Mouse (Mus musculus) liver, adult 2 months (tissue): Measurements from ENCODE around the gene Fgf7. TPM values are rescaled to one million over a fixed set of nuclear protein-coding genes. Genes with fewer than 3 reads are reported as not detected.

Experiments
- DNase-seq: peaks from one replicate; pipeline ENCODE4 v3.0.0-alpha.2; 2011; ENCODE audit warnings: low read depth, low spot score; ENCODE audit errors: extremely low read depth
- H3K27ac ChIP-seq: fragments of 200-500 bp; replicated peaks from 2 replicates; pipeline ENCODE4 v1.5.1; 2012; ENCODE audit warnings: low read depth, mild to moderate bottlenecking, control low read depth, inconsistent platforms, low read length; ENCODE audit not compliant: insufficient read depth
- H3K27me3 ChIP-seq: fragments of 200-500 bp; 2 replicates; pipeline ENCODE4 v1.6.1; 2012; ENCODE audit warnings: mild to moderate bottlenecking, moderate library complexity, low read length, inconsistent platforms; ENCODE audit not compliant: control insufficient read depth, insufficient read depth
- H3K36me3 ChIP-seq: fragments of 200-500 bp; 2 replicates; pipeline ENCODE4 v1.6.1; 2012; ENCODE audit warnings: low read length, inconsistent platforms; ENCODE audit not compliant: control insufficient read depth, insufficient read depth
- H3K4me1 ChIP-seq: fragments of 200-500 bp; 2 replicates; pipeline ENCODE4 v1.6.1; 2011; ENCODE audit warnings: low read length; ENCODE audit not compliant: control insufficient read depth, insufficient read depth
- H3K4me3 ChIP-seq: fragments of 200-500 bp; 2 replicates; pipeline ENCODE4 v1.5.1; 2011; ENCODE audit warnings: low read depth, mild to moderate bottlenecking, control low read depth, low read length, moderate library complexity; ENCODE audit not compliant: insufficient read depth
- H3K79me2 ChIP-seq: fragments of 200-500 bp; 2 replicates; pipeline ENCODE4 v1.6.1; 2012; ENCODE audit warnings: inconsistent platforms, mild to moderate bottlenecking, low read length, moderate library complexity; ENCODE audit not compliant: control insufficient read depth, insufficient read depth
- H3K9ac ChIP-seq: fragments of 200-500 bp; 2 replicates; pipeline ENCODE4 v1.6.1; 2012; ENCODE audit warnings: low read depth, mild to moderate bottlenecking, control low read depth, inconsistent platforms, low read length
- CTCF ChIP-seq: fragments of 200-500 bp; IDR thresholded peaks from 2 replicates; pipeline ENCODE4 v1.5.1; 2011; ENCODE audit warnings: low read depth, low read length, control low read depth
- POLR2A ChIP-seq: fragments of 200-500 bp; IDR thresholded peaks from 2 replicates; pipeline ENCODE4 v1.6.1; 2011; ENCODE audit warnings: low read length, control low read depth; ENCODE audit not compliant: insufficient read depth; ENCODE audit errors: extremely low read depth
- WGBS: fragments of 180-500 bp; shearing (Covaris S2); methylation state at CpG from one replicate; pipeline ENCODE4 v1.1.7; 2018; 5-methylcytosine and 5-hydroxymethylcytosine counted together
- polyA plus RNA-seq: library from polyadenylated mRNA; depleted of rRNA; stranded (reverse); fragments of >200 nt; gene quantifications from 2 replicates; pipeline ENCODE4 v1.2.3, GENCODE M21; 2012; rRNA removed
- total RNA-seq: library from RNA; depleted of rRNA; stranded (reverse); fragments of >200 nt; gene quantifications from 2 replicates; pipeline ENCODE4 v1.2.3, GENCODE M21; 2014; rRNA removed

Fgf7 gene
- 0.07 TPM in 1 of 2 replicates, not detected in the other for total RNA-seq
- not detected in 2 replicates for polyA plus RNA-seq

GRCm38 (mm10) chr2:126034379-126035005 lies at the start of gene Fgf7:
Fgf7 (plus strand) TSS chr2:126034658.
- Histone ChIP-seq H3K79me2 (no peaks in the 10 kb centered on the region), H3K27ac (no peak within 1 kb of the TSS), H3K9ac (no peak within 1 kb of the TSS), H3K4me1 (peaks cover 2% of the 10 kb centered on the region; the same call in 1 of the 2 replicates), H3K4me3 (no peak within 1 kb of the TSS), H3K27me3 (0 out of 2 replicates have a peak, but pooled peaks cover 2% of the 10 kb centered on the region), H3K36me3 (no peaks in the 10 kb centered on the region)
- DNase-seq, result no peak
- TF ChIP-seq POLR2A (no peak), CTCF (no peak)
- 79% methylated on average over 15 of the region's 15 CpGs for WGBS

- WGBS, result 71% methylated on average over 5 of the region's 5 CpGs
- no peaks in the 10 kb centered on the region for H3K4me1 ChIP-seq
Observed at GRCm38 (mm10) chr2:126002291-126002690, 32.2 kb upstream of the Fgf7 start.

GRCm38 (mm10) chr2:126006088-126006487 lies 28.4 kb upstream of the Fgf7 start:
- DNase-seq, result peak; percentile 33
- no peaks in the 10 kb centered on the region for H3K27me3 ChIP-seq
- no peak for TF ChIP-seq POLR2A
- peak; percentile 56 for TF ChIP-seq CTCF
- H3K9ac ChIP-seq, result no peak overlapping the region
- no peaks in the 10 kb centered on the region for H3K4me1 ChIP-seq
- H3K36me3 ChIP-seq, result no peaks in the 10 kb centered on the region
- no peaks in the 10 kb centered on the region for H3K79me2 ChIP-seq
- no peak overlapping the region for H3K4me3 ChIP-seq
- 38% methylated on average over 3 of the region's 3 CpGs for WGBS
- no peak overlapping the region for H3K27ac ChIP-seq

More at GRCm38 (mm10) chr2:126002291-126002690, 32.2 kb upstream of the Fgf7 start:
- DNase-seq, result no peak
- no peaks in the 10 kb centered on the region for H3K27me3 ChIP-seq
- no peaks in the 10 kb centered on the region for H3K79me2 ChIP-seq
- no peak overlapping the region for H3K9ac ChIP-seq
- H3K27ac ChIP-seq, result no peak overlapping the region
- TF ChIP-seq POLR2A (no peak), CTCF (no peak)
- H3K36me3 ChIP-seq, result no peaks in the 10 kb centered on the region
- no peak overlapping the region for H3K4me3 ChIP-seq

GRCm38 (mm10) chr2:126006742-126007141 lies 27.7 kb upstream of the Fgf7 start:
- Histone ChIP-seq H3K27me3 (no peaks in the 10 kb centered on the region), H3K36me3 (no peaks in the 10 kb centered on the region), H3K4me3 (no peak overlapping the region), H3K9ac (no peak overlapping the region), H3K79me2 (no peaks in the 10 kb centered on the region), H3K27ac (no peak overlapping the region), H3K4me1 (no peaks in the 10 kb centered on the region)
- WGBS, result 93% methylated on average over 2 of the region's 2 CpGs
- TF ChIP-seq POLR2A (no peak), CTCF (no peak)
- no peak for DNase-seq

- DNase-seq, result no peak
- H3K4me1 ChIP-seq, result no peaks in the 10 kb centered on the region
- TF ChIP-seq CTCF (no peak), POLR2A (no peak)
- no peaks in the 10 kb centered on the region for H3K27me3 ChIP-seq
- no peaks in the 10 kb centered on the region for H3K36me3 ChIP-seq
- no peak overlapping the region for H3K27ac ChIP-seq
- H3K4me3 ChIP-seq, result no peak overlapping the region
- no peak overlapping the region for H3K9ac ChIP-seq
- WGBS, result 77% methylated on average over 12 of the region's 12 CpGs
- no peaks in the 10 kb centered on the region for H3K79me2 ChIP-seq
Observed at GRCm38 (mm10) chr2:126014989-126015710, 19.3 kb upstream of the Fgf7 start.
